Mouse (Mus musculus) bone marrow, adult 2 months (tissue): ENCODE results near the gene Uty. TPM values are rescaled to one million over a fixed set of nuclear protein-coding genes. Genes with fewer than 3 reads are reported as not detected.

ENCODE experiments used
- H3K27ac ChIP-seq: fragments of 200-500 bp; 2 replicates; pipeline ENCODE4 v1.5.1; 2012; ENCODE audit warnings: low read depth, mild to moderate bottlenecking, control low read depth, inconsistent platforms, low read length; ENCODE audit not compliant: control insufficient read depth, poor library complexity, insufficient read depth
- H3K4me1 ChIP-seq: fragments of 200-500 bp; 2 replicates; pipeline ENCODE4 v1.6.1; 2011; ENCODE audit warnings: low read length; ENCODE audit not compliant: control insufficient read depth, insufficient read depth
- H3K4me3 ChIP-seq: fragments of 200-500 bp; replicated peaks from 2 replicates; pipeline ENCODE3; 2011; ENCODE audit warnings: mild to moderate bottlenecking, low read depth, low read length, control low read depth; ENCODE audit not compliant: control insufficient read depth
- CTCF ChIP-seq: fragments of 200-500 bp; IDR thresholded peaks from 2 replicates; pipeline ENCODE4 v1.5.1; 2011; ENCODE audit warnings: low read length, control low read depth; ENCODE audit not compliant: control insufficient read depth, insufficient read depth
- POLR2A ChIP-seq: fragments of 200-500 bp; IDR thresholded peaks from 2 replicates; pipeline ENCODE4 v1.6.1; 2011; ENCODE audit warnings: low read depth, mild to moderate bottlenecking, control low read depth, low read length, borderline replicate concordance; ENCODE audit not compliant: control insufficient read depth
- WGBS: fragments of 180-500 bp; shearing (Covaris S2); methylation state at CpG from one replicate; pipeline ENCODE4 v1.1.7; 2018; 5-methylcytosine and 5-hydroxymethylcytosine counted together
- polyA plus RNA-seq: library from polyadenylated mRNA; stranded (reverse); fragments of >200 nt; gene quantifications from 2 replicates; pipeline ENCODE4 v1.2.4, GENCODE M21; 2011; ENCODE audit warnings: low replicate concordance; ENCODE audit not compliant: missing spikeins, insufficient read depth, insufficient read length

Gene Uty
- polyA plus RNA-seq, 1 experiment = 8.6 TPM

DNA sequence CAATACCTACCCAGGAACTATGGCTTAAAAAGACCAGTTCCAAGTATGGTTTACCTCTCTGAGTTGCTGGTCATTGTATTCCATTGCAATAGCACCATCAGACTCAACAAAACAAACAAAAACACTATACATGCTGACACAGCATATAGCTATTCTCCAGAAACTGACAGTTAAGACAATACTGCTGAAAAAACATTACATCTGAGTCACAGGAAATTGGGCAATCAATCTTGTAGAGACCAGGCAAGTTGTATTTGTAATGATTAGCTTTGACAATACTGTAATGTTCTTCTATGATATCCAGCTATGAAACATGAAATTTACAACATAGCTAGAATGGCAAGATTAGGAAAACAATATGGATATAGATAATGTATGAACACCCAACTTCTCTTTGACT is 82.5 kb downstream of the Uty start:
- no peak overlapping the region for H3K4me3 ChIP-seq
- TF ChIP-seq POLR2A = no peak
- no peak for TF ChIP-seq CTCF
- no peaks in the 10 kb centered on the region for H3K4me1 ChIP-seq
- no peak overlapping the region for H3K27ac ChIP-seq

GRCm38 (mm10) chrY:1116153-1116552 is 129.4 kb downstream of the Uty start:
- Histone ChIP-seq H3K4me1 (no peaks in the 10 kb centered on the region; the same call in 1 of the 2 replicates), H3K4me3 (no peak overlapping the region), H3K27ac (no peak overlapping the region)
- TF ChIP-seq CTCF (no peak), POLR2A (no peak)
- 55% methylated on average over 4 of the region's 5 CpGs for WGBS

DNA sequence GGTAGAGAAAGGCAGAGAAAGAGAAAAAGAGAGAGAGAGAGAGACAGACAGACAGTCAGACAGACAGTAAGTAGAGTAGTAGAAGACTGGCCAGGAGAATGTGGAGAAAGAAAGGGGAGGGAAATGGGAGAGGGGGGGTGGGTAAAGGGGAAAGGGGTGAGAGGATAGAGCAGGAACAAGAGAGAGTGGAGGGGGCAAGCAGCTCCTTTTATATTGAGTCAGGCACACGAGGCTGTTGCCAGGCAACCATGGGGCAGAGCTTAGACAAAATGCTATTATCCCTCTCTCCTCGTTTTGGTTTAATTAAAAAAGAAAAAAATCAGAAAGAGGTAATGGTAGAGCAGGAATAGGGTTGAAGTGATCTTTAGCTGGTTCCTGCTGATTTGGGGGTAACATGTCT is 131.5 kb downstream of the Uty start:
- no peak for TF ChIP-seq POLR2A
- Histone ChIP-seq H3K4me3 (no peak overlapping the region), H3K4me1 (no peaks in the 10 kb centered on the region; the same call in 1 of the 2 replicates), H3K27ac (no peak overlapping the region)
- WGBS = 67% methylated on average over 2 of the region's 2 CpGs

Other genes with a start within 250 kb of the Uty start
- gene Eif2s3y, start 235.2 kb downstream of the Uty start, polyA plus RNA-seq = 25.9 and 26.0 TPM in 2 replicates
- gene Ddx3y, start 40.9 kb upstream of the Uty start, polyA plus RNA-seq = 9.5 and 10.9 TPM in 2 replicates
- gene Usp9y, start 214.0 kb upstream of the Uty start, polyA plus RNA-seq = not detected in 2 replicates